Mouse (Mus musculus) forebrain, postnatal 0 days (tissue): ENCODE data around the gene Mast1. TPM values are rescaled to one million over a fixed set of nuclear protein-coding genes. Genes with fewer than 3 reads are reported as not detected.

Source experiments
- ATAC-seq: fragments of 200-750 bp; cut with Nextera tagmentation; 2 replicates; pipeline ENCODE4 v1.8.0; 2017; ENCODE audit warnings: mild to moderate bottlenecking, moderate library complexity
- DNase-seq: peaks from one replicate; pipeline ENCODE4 v3.0.0-alpha.2; 2015
- H3K27ac ChIP-seq: fragments of 300-500 bp; sonication (generic); 2 replicates; pipeline ENCODE4 v1.5.1; 2014; ENCODE audit warnings: low read depth, mild to moderate bottlenecking, antibody characterized with exemption, low read length, moderate library complexity, mixed read lengths
- H3K27me3 ChIP-seq: fragments of 300-500 bp; sonication (generic); 2 replicates; pipeline ENCODE4 v1.6.1; 2014; ENCODE audit warnings: mild to moderate bottlenecking, low read length, mixed read lengths; ENCODE audit not compliant: insufficient read depth
- H3K36me3 ChIP-seq: fragments of 300-500 bp; sonication (generic); 2 replicates; pipeline ENCODE4 v1.6.1; 2014; ENCODE audit warnings: mild to moderate bottlenecking, moderate library complexity; ENCODE audit not compliant: insufficient read depth
- H3K4me1 ChIP-seq: fragments of 300-500 bp; sonication (generic); 2 replicates; pipeline ENCODE4 v1.6.1; 2014; ENCODE audit warnings: antibody characterized with exemption; ENCODE audit not compliant: insufficient read depth
- H3K4me2 ChIP-seq: fragments of 300-500 bp; sonication (generic); 2 replicates; pipeline ENCODE4 v1.6.1; 2014; ENCODE audit warnings: low read depth, mild to moderate bottlenecking, moderate library complexity
- H3K4me3 ChIP-seq: fragments of 300-500 bp; sonication (generic); 2 replicates; pipeline ENCODE4 v1.5.1; 2014; ENCODE audit warnings: low read depth, low read length, mixed read lengths
- H3K9ac ChIP-seq: fragments of 300-500 bp; sonication (generic); 2 replicates; pipeline ENCODE4 v1.6.1; 2014; ENCODE audit warnings: mild to moderate bottlenecking
- H3K9me3 ChIP-seq: fragments of 300-500 bp; sonication (generic); 2 replicates; pipeline ENCODE4 v1.6.1; 2016; ENCODE audit warnings: low read length
- CTCF ChIP-seq: sonication (generic); IDR thresholded peaks from 2 replicates; pipeline ENCODE4 v1.5.1; 2016; ENCODE audit warnings: antibody characterized with exemption, control low read depth, low read depth
- WGBS: fragments of 180-500 bp; shearing (Covaris S2); extraction: QIAGEN DNeasy Blood & Tissue Kit; methylation state at CpG from one replicate; pipeline ENCODE4 v1.1.7; 2014; 5-methylcytosine and 5-hydroxymethylcytosine counted together
- polyA plus RNA-seq: library from polyadenylated mRNA; unstranded; fragments of >200 nt; fragmentation: Nextera tagmentation; extraction: Ambion mirVana; gene quantifications from 2 replicates; pipeline ENCODE4 v1.2.1, GENCODE M21; 2015
- total RNA-seq: library from RNA; depleted of rRNA; stranded (reverse); fragments of >200 nt; gene quantifications from 2 replicates; pipeline ENCODE4 v1.2.3, GENCODE M21; 2014

Gene Mast1
- total and polyA plus RNA-seq, 2 experiments from 2014 or later: 57.7 to 63.8 TPM

DNA sequence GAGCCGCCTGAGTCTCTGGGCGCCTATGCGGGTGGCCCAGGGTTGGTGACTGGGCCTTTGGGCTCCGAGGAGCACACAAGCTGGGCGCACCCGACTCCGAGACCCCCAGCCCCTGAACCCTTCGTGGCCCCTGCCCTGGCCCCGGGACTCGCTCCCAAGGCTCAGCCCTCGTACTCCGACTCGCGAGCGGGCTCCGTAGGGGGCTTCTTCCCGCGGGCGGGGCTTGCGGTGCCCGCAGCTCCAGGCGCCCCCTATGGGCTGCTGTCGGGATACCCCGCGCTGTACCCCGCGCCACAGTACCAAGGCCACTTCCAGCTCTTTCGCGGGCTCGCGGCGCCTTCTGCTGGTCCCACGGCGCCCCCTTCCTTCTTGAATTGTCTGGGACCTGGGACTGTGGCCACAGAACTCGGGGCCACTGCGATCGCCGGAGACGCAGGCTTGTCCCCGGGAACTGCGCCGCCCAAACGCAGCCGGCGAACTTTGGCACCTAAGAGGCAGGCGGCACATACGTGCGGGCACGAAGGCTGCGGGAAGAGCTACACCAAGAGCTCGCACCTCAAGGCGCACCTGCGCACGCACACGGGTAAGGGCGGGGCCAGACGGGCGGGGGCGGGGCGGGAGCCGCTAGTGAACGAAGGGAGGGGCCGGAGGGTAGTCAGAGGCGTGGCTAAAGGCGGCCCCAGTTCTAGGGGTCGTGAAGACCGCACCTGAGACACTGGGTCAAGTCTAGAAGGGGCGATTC lies 34.1 kb downstream of the Mast1 start:
- DNase-seq (peak; percentile 89), ATAC-seq (peak; percentile 93)
- H3K9ac ChIP-seq: peak overlapping the region; percentile 50
- TF ChIP-seq CTCF: peak; percentile 86
- H3K27ac ChIP-seq: no peak overlapping the region
- H3K4me3 ChIP-seq: peak overlapping the region; percentile 45
- H3K4me1 ChIP-seq: peaks cover 5% of the 10 kb centered on the region; the same call in 1 of the 2 replicates
- H3K9me3 ChIP-seq: no peaks in the 10 kb centered on the region
- no peaks in the 10 kb centered on the region for H3K36me3 ChIP-seq
- H3K4me2 ChIP-seq: peak overlapping the region; percentile 97
- 2% methylated on average over 67 of the region's 68 CpGs for WGBS
- no peaks in the 10 kb centered on the region for H3K27me3 ChIP-seq

DNA sequence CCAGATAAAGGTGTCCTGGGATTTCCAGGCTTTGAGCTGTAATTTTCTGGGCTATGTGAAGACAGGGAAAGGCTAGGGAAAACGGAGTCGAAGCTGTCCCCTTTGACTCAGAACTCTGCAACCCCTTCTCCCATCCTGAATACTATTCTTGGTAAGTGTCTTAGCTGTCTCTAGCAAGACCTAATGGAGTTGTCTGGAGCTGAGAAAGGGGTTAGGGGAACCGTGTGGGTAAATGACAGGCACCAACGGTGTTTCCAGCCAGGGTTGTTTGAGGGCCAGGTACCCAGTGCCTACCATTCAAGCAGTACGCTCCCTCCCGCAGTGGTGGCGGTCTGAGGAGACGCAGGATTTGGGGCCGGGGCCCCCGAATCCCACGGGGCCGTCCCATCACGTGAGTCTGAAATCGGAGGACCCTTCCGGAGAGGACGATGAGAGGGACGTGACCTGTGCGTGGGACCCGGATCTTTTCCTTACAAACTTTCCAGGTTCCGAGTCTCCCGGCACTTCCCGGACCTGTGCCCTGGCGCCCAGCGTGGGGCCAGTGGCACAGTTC lies 34.7 kb downstream of the Mast1 start:
- no peak overlapping the region for H3K27ac ChIP-seq
- peak overlapping the region; percentile 50 for H3K9ac ChIP-seq
- WGBS: 4% methylated on average over 24 of the region's 24 CpGs
- peak overlapping the region; percentile 45 for H3K4me3 ChIP-seq
- ATAC-seq: no peak; the same call in 1 of the 2 replicates
- H3K9me3 ChIP-seq: no peaks in the 10 kb centered on the region
- H3K27me3 ChIP-seq: no peaks in the 10 kb centered on the region
- no peak for DNase-seq
- peak overlapping the region; percentile 97 for H3K4me2 ChIP-seq
- peaks cover 5% of the 10 kb centered on the region; the same call in 1 of the 2 replicates for H3K4me1 ChIP-seq
- no peaks in the 10 kb centered on the region for H3K36me3 ChIP-seq
- TF ChIP-seq CTCF: no peak

DNA sequence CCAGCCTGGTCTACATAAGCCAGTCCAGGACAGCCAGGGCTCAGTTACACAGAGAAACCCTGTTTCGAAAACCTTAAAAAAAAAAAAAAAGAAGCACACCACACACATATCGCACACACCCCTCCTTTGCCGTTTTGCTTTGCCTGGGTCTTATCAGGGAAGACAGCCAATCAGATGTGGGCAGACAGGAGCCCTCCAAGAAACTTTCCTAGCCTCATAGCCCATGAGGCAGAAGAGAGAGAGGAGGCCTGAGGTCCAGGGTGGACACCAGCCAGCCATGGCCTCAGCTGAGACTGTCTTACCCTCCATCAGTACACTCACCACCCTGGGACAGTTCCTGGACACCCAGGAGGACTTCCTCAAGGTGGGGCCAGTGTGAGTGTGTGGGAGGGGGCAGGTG lies 35.4 kb downstream of the Mast1 start, which contains the start of gene Klf1:
Gene Klf1 (plus strand): TSS at position 177 of the 400 bp plus-strand sequence.
- TF ChIP-seq CTCF: no peak
- Histone ChIP-seq H3K9me3 (no peaks in the 10 kb centered on the region), H3K4me1 (peaks cover 5% of the 10 kb centered on the region; the same call in 1 of the 2 replicates), H3K27ac (no peak within 1 kb of the TSS), H3K9ac (peak within 1 kb of the TSS; percentile 50), H3K36me3 (no peaks in the 10 kb centered on the region), H3K4me3 (peak within 1 kb of the TSS; percentile 45), H3K4me2 (peak within 1 kb of the TSS; percentile 97), H3K27me3 (no peaks in the 10 kb centered on the region)
- DNase-seq: no peak
- ATAC-seq: no peak
- WGBS: 71% methylated on average over 3 of the region's 3 CpGs

DNA sequence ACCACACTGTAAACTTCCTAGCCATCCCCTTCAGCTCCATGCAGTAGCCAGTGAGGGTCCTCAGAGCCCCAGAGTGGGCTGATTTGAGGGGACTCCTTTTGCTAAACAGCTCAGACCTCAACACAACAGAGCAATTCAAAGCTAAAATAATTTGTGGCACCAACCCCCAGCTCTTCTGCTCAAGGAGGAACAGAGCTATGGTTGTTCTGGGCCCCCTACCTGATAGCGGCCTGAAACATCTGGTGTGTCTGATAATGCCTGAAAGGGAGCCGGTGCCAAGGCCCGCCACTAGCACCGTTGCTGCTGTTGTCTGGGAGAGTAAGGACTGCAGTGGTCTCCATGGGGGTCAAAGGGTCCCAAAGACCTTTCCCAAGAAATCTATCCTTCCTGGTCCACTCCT lies 36.1 kb downstream of the Mast1 start:
- DNase-seq (no peak), ATAC-seq (no peak)
- Histone ChIP-seq H3K4me2 (no peak overlapping the region), H3K27ac (no peak overlapping the region), H3K36me3 (no peaks in the 10 kb centered on the region), H3K27me3 (no peaks in the 10 kb centered on the region), H3K4me3 (no peak overlapping the region), H3K9ac (no peak overlapping the region), H3K9me3 (no peaks in the 10 kb centered on the region), H3K4me1 (peaks cover 5% of the 10 kb centered on the region; the same call in 1 of the 2 replicates)
- WGBS: 81% methylated on average over 4 of the region's 4 CpGs
- TF ChIP-seq CTCF: no peak

DNA sequence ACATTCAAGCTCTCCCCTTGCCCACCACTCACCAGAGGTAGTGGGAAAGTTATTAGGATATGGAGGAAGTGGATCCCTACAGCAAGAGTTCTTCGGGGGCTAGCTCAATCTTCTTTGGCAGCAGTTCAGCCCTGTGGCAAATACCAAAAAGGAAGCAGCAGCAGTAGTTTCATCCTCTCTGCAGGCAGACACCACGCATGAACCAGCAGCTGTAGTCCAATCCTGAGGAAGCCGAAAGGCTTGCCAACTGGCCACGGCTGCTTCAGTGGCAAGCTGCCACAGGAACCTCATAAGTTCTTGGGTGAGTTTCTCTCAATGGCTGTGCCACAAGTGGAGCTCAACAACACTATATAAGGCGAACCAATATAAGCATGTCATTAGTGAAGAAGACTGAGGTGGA lies 41.2 kb downstream of the Mast1 start:
- Histone ChIP-seq H3K27me3 (no peaks in the 10 kb centered on the region), H3K27ac (no peak overlapping the region), H3K9me3 (no peaks in the 10 kb centered on the region), H3K4me3 (no peak overlapping the region), H3K4me1 (peaks cover 5% of the 10 kb centered on the region; the same call in 1 of the 2 replicates), H3K4me2 (no peak overlapping the region), H3K9ac (no peak overlapping the region), H3K36me3 (peaks cover 7% of the 10 kb centered on the region)
- 71% methylated on average over 5 of the region's 5 CpGs for WGBS
- no peak for TF ChIP-seq CTCF
- DNase-seq (no peak), ATAC-seq (no peak)

DNA sequence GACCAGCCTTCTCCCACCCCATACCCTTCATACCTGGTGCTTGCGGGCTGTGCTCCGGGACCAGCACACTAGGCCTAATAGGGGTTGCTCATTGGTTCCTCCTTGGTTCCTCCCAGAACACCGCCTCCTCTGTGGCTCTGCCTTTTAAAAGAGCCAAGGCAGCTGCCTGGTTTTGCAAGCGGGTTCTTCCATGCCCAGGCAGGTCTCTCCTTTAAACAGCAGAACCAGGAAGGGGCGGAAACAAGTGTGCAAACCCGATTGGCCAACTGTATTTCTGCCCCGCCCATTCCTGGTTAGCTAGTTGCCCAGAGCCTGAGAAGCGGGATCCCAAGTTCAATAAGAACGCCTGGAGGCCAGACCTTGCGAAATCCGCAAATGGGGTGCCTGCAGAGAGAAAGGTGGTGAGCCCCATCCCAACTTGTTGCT lies 43.4 kb downstream of the Mast1 start, which contains the start of gene Gcdh:
Gene Gcdh (minus strand): TSS at position 213 of the 426 bp plus-strand sequence.
- WGBS: 0% methylated on average over 11 of the region's 11 CpGs
- Histone ChIP-seq H3K36me3 (peaks cover 20% of the 10 kb centered on the region), H3K9ac (peak within 1 kb of the TSS; percentile 59), H3K27me3 (no peaks in the 10 kb centered on the region), H3K27ac (no peak within 1 kb of the TSS), H3K9me3 (no peaks in the 10 kb centered on the region), H3K4me1 (peaks cover 5% of the 10 kb centered on the region; the same call in 1 of the 2 replicates), H3K4me3 (peak within 1 kb of the TSS; percentile 62), H3K4me2 (peak within 1 kb of the TSS; percentile 88)
- no peak for TF ChIP-seq CTCF
- DNase-seq: peak; percentile 94
- ATAC-seq: peak; percentile 100
